Mouse (Mus musculus): ENCODE measurements around the gene Esf1. TPM values are rescaled to one million over a fixed set of nuclear protein-coding genes. Genes with fewer than 3 reads are reported as not detected.
A peak's percentile ranks its signal among the peaks of the same experiment; 100 is the strongest.
"Not testable (repeated sequence)": the region's sequence is repeated elsewhere in the genome, so short reads cannot be mapped to it uniquely, and the experiment has no call there.

The Esf1 gene
- polyA plus RNA-seq, 1 experiment = 5.0 TPM

DNA sequence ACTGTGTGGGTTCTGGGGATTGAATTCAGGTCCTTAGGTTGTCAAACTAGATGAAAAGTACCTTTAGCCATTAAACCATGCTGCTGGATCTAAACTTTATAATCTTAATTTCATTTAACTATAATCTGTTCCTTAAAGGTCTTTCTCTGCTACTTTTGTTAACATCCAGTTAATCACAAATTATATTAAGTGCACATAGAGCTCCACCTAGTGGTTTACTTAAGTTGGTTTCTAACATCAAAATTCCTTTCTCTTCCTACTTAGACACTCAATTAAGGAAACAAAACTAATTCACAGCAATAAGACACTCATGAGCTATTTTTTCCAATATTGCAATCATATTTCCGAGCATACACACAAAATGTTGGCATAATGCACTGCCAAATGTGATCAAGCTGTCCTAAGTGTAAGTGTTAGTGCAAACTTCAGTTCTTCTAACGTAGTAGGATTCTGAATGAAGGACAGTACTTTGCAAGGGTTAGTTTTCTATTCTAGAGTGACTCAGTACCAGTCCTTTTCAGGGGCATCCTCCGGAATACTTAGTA is 11.1 kb downstream of the Esf1 start:
- peaks cover 12% of the 10 kb centered on the region for H3K79me2 ChIP-seq (ENCODE audit: control insufficient read depth, insufficient read depth)
- TF ChIP-seq MYOD1 (IDR thresholded peaks at IDR 0.05; ENCODE audit: control insufficient read depth, insufficient read length, low read depth) (no peak), CTCF (IDR thresholded peaks at IDR 0.05; ENCODE audit: control insufficient read depth, insufficient read depth, insufficient read length) (no peak), CEBPB (IDR thresholded peaks at IDR 0.05; ENCODE audit: low read depth) (no peak), FOSL1 (IDR thresholded peaks at IDR 0.05; ENCODE audit: insufficient read depth, low read length, poor library complexity, severe bottlenecking) (no peak), MYOG (IDR thresholded peaks at IDR 0.05; ENCODE audit: control insufficient read depth, extremely low read depth, insufficient read length) (no peak), MAX (IDR thresholded peaks at IDR 0.05) (no peak), USF1 (IDR thresholded peaks at IDR 0.05; ENCODE audit: low read depth) (no peak)
- H3K4me3 ChIP-seq (ENCODE audit: insufficient read depth, poor library complexity, severe bottlenecking) = no peak overlapping the region
- no peaks in the 10 kb centered on the region for H3K79me3 ChIP-seq (ENCODE audit: low read depth)
- no peak overlapping the region for H3ac ChIP-seq (ENCODE audit: control insufficient read depth, insufficient read length, low read depth)
- no peaks in the 10 kb centered on the region for H3K27me3 ChIP-seq (ENCODE audit: control insufficient read depth, insufficient read depth, insufficient read length)
- H3K36me3 ChIP-seq (ENCODE audit: control insufficient read depth, insufficient read depth) = peaks cover 81% of the 10 kb centered on the region

GRCm38 (mm10) chr2:140151743-140152142 is 18.6 kb downstream of the Esf1 start, which contains the start of gene Gm17374:
Gm17374 (plus strand) TSS chr2:140152043.
- not testable (repeated sequence) for H3ac ChIP-seq (ENCODE audit: control insufficient read depth, insufficient read length, low read depth); H3K79me3 ChIP-seq (ENCODE audit: low read depth); H3K79me2 ChIP-seq (ENCODE audit: control insufficient read depth, insufficient read depth); H3K27me3 ChIP-seq (ENCODE audit: control insufficient read depth, insufficient read depth, insufficient read length); H3K4me3 ChIP-seq (ENCODE audit: insufficient read depth, poor library complexity, severe bottlenecking)
- peaks cover 77% of the 10 kb centered on the region for H3K36me3 ChIP-seq (ENCODE audit: control insufficient read depth, insufficient read depth)

DNA sequence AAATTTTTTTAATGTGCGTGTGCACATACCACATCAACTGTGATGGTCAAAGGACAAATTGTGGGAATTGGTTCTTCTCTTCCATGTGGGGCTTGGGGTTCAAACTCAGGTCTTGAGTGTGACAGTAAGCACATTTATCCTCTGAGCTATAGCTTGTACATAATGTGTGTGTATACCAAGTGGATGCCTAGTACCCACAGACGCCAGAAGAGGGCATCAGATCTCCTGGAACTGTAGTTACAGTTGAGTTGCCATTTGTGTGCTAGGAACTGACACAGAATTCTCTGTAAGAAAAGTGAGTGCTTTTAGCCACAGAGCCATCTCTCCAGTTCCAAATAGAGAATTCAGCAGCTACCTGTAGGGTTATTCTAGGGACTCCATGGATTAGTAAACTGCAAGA is 44.8 kb downstream of the Esf1 start:
- H3ac ChIP-seq (ENCODE audit: control insufficient read depth, insufficient read length, low read depth) = no peak overlapping the region
- H3K4me3 ChIP-seq (ENCODE audit: insufficient read depth, poor library complexity, severe bottlenecking) = no peak overlapping the region
- no peaks in the 10 kb centered on the region for H3K27me3 ChIP-seq (ENCODE audit: control insufficient read depth, insufficient read depth, insufficient read length)
- TF ChIP-seq MYOG (IDR thresholded peaks at IDR 0.05; ENCODE audit: control insufficient read depth, extremely low read depth, insufficient read length) = no peak
- TF ChIP-seq MAX (IDR thresholded peaks at IDR 0.05) = no peak
- no peak for TF ChIP-seq CTCF (IDR thresholded peaks at IDR 0.05; ENCODE audit: control insufficient read depth, insufficient read depth, insufficient read length)
- TF ChIP-seq CEBPB (IDR thresholded peaks at IDR 0.05; ENCODE audit: low read depth) = no peak
- no peak for TF ChIP-seq FOSL1 (IDR thresholded peaks at IDR 0.05; ENCODE audit: insufficient read depth, low read length, poor library complexity, severe bottlenecking)
- TF ChIP-seq MYOD1 (IDR thresholded peaks at IDR 0.05; ENCODE audit: control insufficient read depth, insufficient read length, low read depth) = no peak
- TF ChIP-seq USF1 (IDR thresholded peaks at IDR 0.05; ENCODE audit: low read depth) = no peak
- H3K36me3 ChIP-seq (ENCODE audit: control insufficient read depth, insufficient read depth) = peaks cover 95% of the 10 kb centered on the region
- no peaks in the 10 kb centered on the region for H3K79me2 ChIP-seq (ENCODE audit: control insufficient read depth, insufficient read depth)
- H3K79me3 ChIP-seq (ENCODE audit: low read depth) = peaks cover 2% of the 10 kb centered on the region

GRCm38 (mm10) chr2:140113851-140114250 is 56.5 kb downstream of the Esf1 start:
- Histone ChIP-seq H3K36me3 (ENCODE audit: control insufficient read depth, insufficient read depth) (no peaks in the 10 kb centered on the region), H3K27me3 (ENCODE audit: control insufficient read depth, insufficient read depth, insufficient read length) (no peaks in the 10 kb centered on the region), H3K79me3 (ENCODE audit: low read depth) (no peaks in the 10 kb centered on the region), H3ac (ENCODE audit: control insufficient read depth, insufficient read length, low read depth) (no peak overlapping the region), H3K4me3 (ENCODE audit: insufficient read depth, poor library complexity, severe bottlenecking) (no peak overlapping the region), H3K79me2 (ENCODE audit: control insufficient read depth, insufficient read depth) (no peaks in the 10 kb centered on the region)
- TF ChIP-seq MAX (IDR thresholded peaks at IDR 0.05) (no peak), CEBPB (IDR thresholded peaks at IDR 0.05; ENCODE audit: low read depth) (no peak), FOSL1 (IDR thresholded peaks at IDR 0.05; ENCODE audit: insufficient read depth, low read length, poor library complexity, severe bottlenecking) (no peak), MYOG (IDR thresholded peaks at IDR 0.05; ENCODE audit: control insufficient read depth, extremely low read depth, insufficient read length) (no peak), CTCF (IDR thresholded peaks at IDR 0.05; ENCODE audit: control insufficient read depth, insufficient read depth, insufficient read length) (no peak), USF1 (IDR thresholded peaks at IDR 0.05; ENCODE audit: low read depth) (no peak), MYOD1 (IDR thresholded peaks at IDR 0.05; ENCODE audit: control insufficient read depth, insufficient read length, low read depth) (no peak)

- TF ChIP-seq CEBPB (IDR thresholded peaks at IDR 0.05; ENCODE audit: low read depth) (no peak), FOSL1 (IDR thresholded peaks at IDR 0.05; ENCODE audit: insufficient read depth, low read length, poor library complexity, severe bottlenecking) (no peak), MAX (IDR thresholded peaks at IDR 0.05) (no peak), USF1 (IDR thresholded peaks at IDR 0.05; ENCODE audit: low read depth) (no peak), MYOD1 (IDR thresholded peaks at IDR 0.05; ENCODE audit: control insufficient read depth, insufficient read length, low read depth) (no peak)
- Histone ChIP-seq H3K79me3 (ENCODE audit: low read depth) (no peaks in the 10 kb centered on the region), H3K36me3 (ENCODE audit: control insufficient read depth, insufficient read depth) (no peaks in the 10 kb centered on the region), H3ac (ENCODE audit: control insufficient read depth, insufficient read length, low read depth) (no peak overlapping the region), H3K4me3 (ENCODE audit: insufficient read depth, poor library complexity, severe bottlenecking) (no peak overlapping the region), H3K27me3 (ENCODE audit: control insufficient read depth, insufficient read depth, insufficient read length) (no peaks in the 10 kb centered on the region), H3K79me2 (ENCODE audit: control insufficient read depth, insufficient read depth) (no peaks in the 10 kb centered on the region)
Measured at GRCm38 (mm10) chr2:140108945-140109344, 61.4 kb downstream of the Esf1 start.

- TF ChIP-seq USF1 (IDR thresholded peaks at IDR 0.05; ENCODE audit: low read depth) (no peak), CEBPB (IDR thresholded peaks at IDR 0.05; ENCODE audit: low read depth) (peak; percentile 72)
- no peaks in the 10 kb centered on the region for H3K79me3 ChIP-seq (ENCODE audit: low read depth)
- no peaks in the 10 kb centered on the region for H3K27me3 ChIP-seq (ENCODE audit: control insufficient read depth, insufficient read depth, insufficient read length)
- no peaks in the 10 kb centered on the region for H3K79me2 ChIP-seq (ENCODE audit: control insufficient read depth, insufficient read depth)
- no peaks in the 10 kb centered on the region for H3K36me3 ChIP-seq (ENCODE audit: control insufficient read depth, insufficient read depth)
- H3K4me3 ChIP-seq (ENCODE audit: insufficient read depth, poor library complexity, severe bottlenecking) = no peak overlapping the region
- no peak overlapping the region for H3ac ChIP-seq (ENCODE audit: control insufficient read depth, insufficient read length, low read depth)
Measured at GRCm38 (mm10) chr2:140107641-140108040, 62.7 kb downstream of the Esf1 start.
